Mouse (Mus musculus): ENCODE measurements at regions not wholly inside any gene's neighbourhood (a gene's known extent, or its start where the extent isn't known, plus 50 kb on each side); places are given as distances from the start of the nearest gene placed in this dataset.

DNA sequence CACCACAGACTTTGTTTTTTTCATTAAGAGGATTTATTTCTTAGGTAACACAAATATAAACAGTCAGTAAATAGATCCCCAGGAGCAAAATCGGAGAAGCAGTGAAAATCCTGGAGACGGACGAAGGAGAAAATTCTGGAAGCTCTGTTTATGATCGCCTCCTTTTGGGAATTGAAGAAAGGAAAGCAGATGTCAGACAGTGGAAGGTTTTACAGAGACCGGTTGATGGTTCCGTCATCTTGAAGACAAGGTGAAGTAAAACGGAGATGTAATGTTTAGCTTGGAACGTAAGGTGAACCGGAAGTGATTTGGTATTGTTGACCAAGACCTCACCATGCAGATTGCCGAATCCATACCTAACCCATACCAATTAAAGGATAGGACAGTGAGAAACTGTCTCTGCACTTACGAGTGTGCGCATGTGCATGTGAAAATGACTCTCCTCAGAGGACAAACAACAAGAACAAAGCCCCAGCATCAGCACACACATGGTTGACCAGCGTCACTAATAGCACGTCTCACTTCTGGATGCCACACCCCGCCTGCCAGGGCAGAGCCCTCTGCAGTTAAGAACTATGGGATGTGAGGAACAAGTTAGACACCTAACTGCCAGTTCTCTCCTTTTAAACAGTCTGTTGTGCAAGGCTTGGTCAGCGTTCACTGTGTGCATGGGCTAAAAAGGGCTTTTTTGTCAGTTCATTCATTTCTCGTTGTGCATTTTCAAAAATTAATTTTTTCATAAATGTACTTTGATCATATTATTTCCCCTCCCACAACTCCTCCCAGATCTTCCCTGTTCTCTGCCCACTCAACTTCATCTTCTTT is 62.4 kb upstream of the Cpsf6 start:
- no peak for ATAC-seq
- Histone ChIP-seq H3K27me3 (ENCODE audit: insufficient read depth, low read length) (no peaks in the 10 kb centered on the region), H3K4me1 (ENCODE audit: insufficient read depth) (no peaks in the 10 kb centered on the region), H3K9ac (replicated peaks) (no peak overlapping the region), H3K27ac (ENCODE audit: low read depth) (no peak overlapping the region), H3K36me3 (replicated peaks; ENCODE audit: insufficient read depth, low read length) (no peaks in the 10 kb centered on the region), H3K9me3 (ENCODE audit: low read length) (peaks cover 3% of the 10 kb centered on the region; the same call in 1 of the 2 replicates), H3K4me3 (ENCODE audit: low read depth, low read length) (no peak overlapping the region), H3K4me2 (ENCODE audit: low read depth, low read length) (no peak overlapping the region)
- no peak for DNase-seq
- no peak for TF ChIP-seq EP300 (IDR thresholded peaks at IDR 0.05; ENCODE audit: low read depth)
- no peak for TF ChIP-seq CTCF (IDR thresholded peaks at IDR 0.05; ENCODE audit: low read depth)
- WGBS (ENCODE audit: insufficient replicate concordance): 83% methylated on average over 17 of the region's 17 CpGs

DNA sequence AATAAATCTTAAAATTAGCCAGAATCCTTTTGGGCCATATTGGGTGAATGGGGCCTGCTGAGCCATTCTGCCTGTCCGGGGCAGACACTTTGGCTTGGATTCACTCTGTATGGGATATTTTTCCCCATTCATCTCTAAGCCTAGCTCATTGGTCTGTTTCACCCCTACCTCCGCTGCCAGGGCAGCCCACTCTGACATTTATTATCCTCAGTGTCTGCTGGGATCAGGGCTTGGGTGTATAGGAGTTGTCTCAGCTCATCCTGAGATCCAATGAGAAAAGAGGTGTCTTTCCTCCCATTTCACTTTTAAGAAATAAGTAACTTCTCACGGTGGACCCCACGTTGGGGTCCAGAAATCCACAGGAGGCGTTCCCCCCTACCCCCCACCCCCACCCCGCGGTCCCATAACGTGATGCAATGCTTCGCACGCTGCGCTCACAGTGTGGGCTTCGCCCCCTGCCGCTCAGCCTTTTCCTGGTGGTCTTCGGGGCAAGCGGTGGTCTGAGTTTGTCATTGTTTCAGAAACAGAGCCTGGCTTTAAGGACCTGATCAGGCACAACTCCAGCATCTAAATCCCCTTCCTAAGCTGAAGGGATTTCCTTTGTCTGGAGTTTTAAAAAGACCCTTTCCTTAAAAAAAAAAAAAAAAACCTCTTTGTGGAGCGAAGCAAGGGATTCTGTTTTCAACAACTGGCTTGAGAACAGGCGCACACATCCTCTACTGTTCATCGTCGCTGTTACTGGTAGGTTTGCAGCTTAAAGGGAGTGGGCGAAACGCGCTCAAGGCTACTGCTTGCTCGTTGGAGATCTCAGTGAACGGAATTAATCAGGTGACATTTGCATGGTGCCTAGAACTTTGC is 61.5 kb upstream of the Cpsf6 start:
- ATAC-seq (no peak), DNase-seq (no peak)
- Histone ChIP-seq H3K4me1 (ENCODE audit: insufficient read depth) (peaks cover 2% of the 10 kb centered on the region; the same call in 1 of the 2 replicates), H3K9me3 (ENCODE audit: low read length) (peaks cover 3% of the 10 kb centered on the region; the same call in 1 of the 2 replicates), H3K27ac (ENCODE audit: low read depth) (no peak overlapping the region), H3K4me3 (ENCODE audit: low read depth, low read length) (no peak overlapping the region), H3K27me3 (ENCODE audit: insufficient read depth, low read length) (no peaks in the 10 kb centered on the region), H3K4me2 (ENCODE audit: low read depth, low read length) (no peak overlapping the region), H3K36me3 (replicated peaks; ENCODE audit: insufficient read depth, low read length) (no peaks in the 10 kb centered on the region), H3K9ac (replicated peaks) (no peak overlapping the region)
- TF ChIP-seq CTCF (IDR thresholded peaks at IDR 0.05; ENCODE audit: low read depth): no peak
- TF ChIP-seq EP300 (IDR thresholded peaks at IDR 0.05; ENCODE audit: low read depth): no peak
- WGBS (ENCODE audit: insufficient replicate concordance): 62% methylated on average over 24 of the region's 24 CpGs

DNA sequence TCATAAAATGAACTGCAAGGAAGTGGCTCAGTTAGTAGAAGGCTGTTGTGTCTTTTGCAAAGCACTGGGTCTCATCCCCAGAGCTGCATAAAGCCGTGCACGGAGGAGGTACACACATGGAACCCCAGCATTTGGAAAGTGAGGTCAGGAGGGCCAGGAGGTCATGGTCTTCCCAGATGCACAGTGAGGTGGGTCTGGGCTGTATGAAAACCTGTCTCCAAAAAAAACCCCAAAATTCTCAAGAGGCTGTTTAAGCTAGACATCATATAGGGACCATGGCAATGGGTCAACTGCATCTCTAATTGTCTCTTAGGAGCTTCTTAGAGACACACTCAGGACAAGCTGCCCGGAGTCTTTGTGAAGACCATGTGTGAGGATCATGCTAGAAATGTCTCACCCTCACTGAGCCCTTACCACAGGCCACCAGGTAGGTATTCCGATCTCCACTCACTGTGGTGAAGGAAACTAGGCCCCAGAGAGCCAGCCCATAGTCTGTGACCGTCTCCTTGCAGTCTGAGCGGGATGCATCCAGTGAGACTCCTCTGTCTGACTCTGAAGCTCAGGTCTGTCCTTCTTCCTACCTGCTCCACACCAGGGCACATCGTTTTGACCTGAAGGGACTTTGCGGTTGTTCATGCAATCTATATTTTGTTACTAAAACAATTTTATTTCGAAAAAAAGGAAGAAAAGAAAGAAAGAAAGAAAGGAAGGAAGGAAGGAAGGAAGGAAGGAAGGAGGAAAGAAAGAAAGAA is 60.6 kb upstream of the Cpsf6 start:
- Histone ChIP-seq H3K27ac (ENCODE audit: low read depth) (no peak overlapping the region), H3K4me2 (ENCODE audit: low read depth, low read length) (no peak overlapping the region), H3K4me3 (ENCODE audit: low read depth, low read length) (no peak overlapping the region), H3K4me1 (ENCODE audit: insufficient read depth) (peaks cover 5% of the 10 kb centered on the region; the same call in 1 of the 2 replicates), H3K9ac (replicated peaks) (no peak overlapping the region), H3K27me3 (ENCODE audit: insufficient read depth, low read length) (no peaks in the 10 kb centered on the region), H3K36me3 (replicated peaks; ENCODE audit: insufficient read depth, low read length) (no peaks in the 10 kb centered on the region), H3K9me3 (ENCODE audit: low read length) (peaks cover 3% of the 10 kb centered on the region; the same call in 1 of the 2 replicates)
- TF ChIP-seq EP300 (IDR thresholded peaks at IDR 0.05; ENCODE audit: low read depth) (no peak), CTCF (IDR thresholded peaks at IDR 0.05; ENCODE audit: low read depth) (no peak)
- ATAC-seq (no peak), DNase-seq (no peak)
- 84% methylated on average over 9 of the region's 9 CpGs for WGBS (ENCODE audit: insufficient replicate concordance)

DNA sequence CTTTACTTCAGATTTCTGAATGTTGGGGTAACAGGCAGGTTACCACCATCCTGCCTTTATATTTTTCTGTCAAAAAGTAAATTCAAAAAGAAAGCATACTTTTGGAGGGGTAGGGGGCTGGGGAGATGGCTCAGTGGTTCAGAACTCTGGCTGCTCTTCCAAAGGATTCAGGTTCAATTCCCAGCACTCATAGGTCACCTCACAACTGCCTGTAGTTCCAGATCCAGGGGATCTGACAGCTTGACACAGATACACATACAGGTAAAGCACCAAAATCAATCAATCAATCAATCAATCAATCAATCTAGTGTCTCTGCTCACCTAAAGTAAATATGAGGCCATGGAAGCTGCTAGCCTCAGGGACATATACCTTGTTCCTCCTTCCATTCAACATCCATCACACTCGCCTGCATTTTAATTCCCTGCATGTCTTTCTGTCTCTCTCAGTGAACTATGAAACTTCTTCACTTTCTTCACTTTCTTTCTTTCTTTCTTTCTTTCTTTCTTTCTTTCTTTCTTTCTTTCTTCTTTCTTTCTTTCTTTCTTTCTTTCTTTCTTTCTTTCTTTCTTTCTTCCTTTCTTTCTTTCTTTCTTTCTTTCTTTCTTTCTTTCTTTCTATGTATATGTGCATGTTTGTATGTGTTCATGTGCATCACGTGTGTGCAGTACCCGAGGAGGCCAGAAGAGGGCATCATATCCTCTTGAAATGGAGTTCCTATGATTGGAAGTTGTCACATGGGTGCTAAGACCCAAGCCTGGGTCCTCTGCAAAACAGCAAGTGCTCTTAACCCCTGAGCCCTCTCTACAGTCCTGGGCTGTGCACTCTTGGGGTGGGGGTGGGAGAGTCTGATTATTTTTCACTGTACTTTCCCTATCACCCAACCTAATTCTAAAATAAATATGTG is 59.6 kb upstream of the Cpsf6 start:
- Histone ChIP-seq H3K27me3 (ENCODE audit: insufficient read depth, low read length) (no peaks in the 10 kb centered on the region), H3K36me3 (replicated peaks; ENCODE audit: insufficient read depth, low read length) (no peaks in the 10 kb centered on the region), H3K9me3 (ENCODE audit: low read length) (peaks cover 3% of the 10 kb centered on the region; the same call in 1 of the 2 replicates), H3K4me2 (ENCODE audit: low read depth, low read length) (no peak overlapping the region), H3K4me1 (ENCODE audit: insufficient read depth) (peaks cover 10% of the 10 kb centered on the region), H3K4me3 (ENCODE audit: low read depth, low read length) (no peak overlapping the region), H3K27ac (ENCODE audit: low read depth) (no peak overlapping the region), H3K9ac (replicated peaks) (no peak overlapping the region)
- peak; percentile 18; the same call in 1 of the 2 replicates for TF ChIP-seq CTCF (IDR thresholded peaks at IDR 0.05; ENCODE audit: low read depth)
- no peak for TF ChIP-seq EP300 (IDR thresholded peaks at IDR 0.05; ENCODE audit: low read depth)
- ATAC-seq: no peak
- DNase-seq: no peak
- WGBS (ENCODE audit: insufficient replicate concordance): 87% methylated on average over 3 of the region's 3 CpGs

DNA sequence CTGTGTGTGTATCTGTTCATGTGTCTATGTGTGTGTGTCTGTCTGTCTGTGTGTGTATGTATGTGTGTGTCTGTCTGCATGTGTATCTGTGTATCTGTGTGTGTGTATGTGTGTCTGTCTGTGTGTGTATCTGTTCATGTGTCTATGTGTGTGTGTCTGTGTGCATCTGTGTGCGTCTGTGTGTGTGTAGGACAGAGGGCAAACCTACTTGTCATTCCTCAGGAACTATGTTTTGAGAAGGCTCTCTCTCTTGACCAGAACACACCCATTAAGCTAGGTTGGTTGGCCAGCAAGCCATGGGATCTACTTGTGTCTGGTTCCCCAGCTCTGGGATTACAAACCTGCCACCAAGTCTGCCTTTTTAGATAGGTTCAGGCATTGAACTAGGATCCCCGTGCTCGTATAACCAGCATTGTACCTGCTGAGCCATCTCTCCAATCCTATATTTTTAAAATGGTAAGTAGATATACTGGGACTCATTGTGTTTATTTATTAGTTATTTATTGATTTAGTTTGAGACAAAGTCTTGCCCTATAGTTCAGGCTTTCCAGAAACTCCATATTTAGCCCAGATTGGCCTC is 58.9 kb upstream of the Cpsf6 start:
- Histone ChIP-seq H3K9ac (replicated peaks) (no peak overlapping the region), H3K36me3 (replicated peaks; ENCODE audit: insufficient read depth, low read length) (no peaks in the 10 kb centered on the region), H3K27ac (ENCODE audit: low read depth) (no peak overlapping the region), H3K9me3 (ENCODE audit: low read length) (peaks cover 3% of the 10 kb centered on the region; the same call in 1 of the 2 replicates), H3K4me1 (ENCODE audit: insufficient read depth) (peaks cover 10% of the 10 kb centered on the region), H3K27me3 (ENCODE audit: insufficient read depth, low read length) (no peaks in the 10 kb centered on the region), H3K4me2 (ENCODE audit: low read depth, low read length) (no peak overlapping the region), H3K4me3 (ENCODE audit: low read depth, low read length) (no peak overlapping the region)
- whole genome bisulfite sequencing (ENCODE audit: insufficient replicate concordance): 80% methylated on average over 3 of the region's 3 CpGs
- DNase-seq (no peak), ATAC-seq (no peak)
- TF ChIP-seq CTCF (IDR thresholded peaks at IDR 0.05; ENCODE audit: low read depth): no peak
